Mouse (Mus musculus): Measurements from ENCODE around the gene Maco1.

- TF ChIP-seq TAL1 (IDR thresholded peaks at IDR 0.05; ENCODE audit: low read length) (peak; percentile 29; the same call in 1 of the 3 replicates), GATA1 (IDR thresholded peaks at IDR 0.05; ENCODE audit: low read length) (no peak; the same call in 1 of the 2 replicates)
Measured at GRCm38 (mm10) chr4:134759564-134759963, 93.6 kb downstream of the Maco1 start.

Measured in erythroblast, embryonic 14.5 days (primary cell).